Mouse (Mus musculus) kidney, adult 8-10 months (tissue): ENCODE results near the gene Med10.
A peak's percentile ranks its signal among the peaks of the same experiment; 100 is the strongest.

Experiments used
- DNase-seq, 2 experiments: peaks; one replicate each; pipeline ENCODE4 v3.0.0; 2022

Gene Med10

DNA sequence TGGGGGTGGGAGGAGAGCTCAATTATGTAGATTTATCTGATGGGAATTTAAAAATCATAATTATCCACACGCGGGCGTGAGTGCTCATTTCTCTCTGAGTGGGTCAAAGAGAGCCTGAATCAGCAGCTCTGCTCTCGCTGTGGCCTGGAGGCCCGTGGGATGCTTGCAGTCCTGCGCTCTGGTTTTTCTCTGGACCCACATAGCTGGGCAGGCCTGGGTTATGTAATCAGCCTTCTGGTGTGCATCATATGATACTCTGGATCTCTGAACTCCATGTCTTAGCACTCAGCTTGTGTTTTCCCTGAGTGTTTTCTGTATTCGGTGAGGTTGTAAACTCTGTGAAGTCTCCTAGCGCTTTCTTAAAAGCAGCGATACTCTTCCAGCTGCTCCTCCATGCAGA is 30.4 kb downstream of the Med10 start:
- DNase-seq, result no peak

GRCm38 (mm10) chr13:69833416-69833815 is 31.2 kb downstream of the Med10 start:
- no peak for DNase-seq

DNA sequence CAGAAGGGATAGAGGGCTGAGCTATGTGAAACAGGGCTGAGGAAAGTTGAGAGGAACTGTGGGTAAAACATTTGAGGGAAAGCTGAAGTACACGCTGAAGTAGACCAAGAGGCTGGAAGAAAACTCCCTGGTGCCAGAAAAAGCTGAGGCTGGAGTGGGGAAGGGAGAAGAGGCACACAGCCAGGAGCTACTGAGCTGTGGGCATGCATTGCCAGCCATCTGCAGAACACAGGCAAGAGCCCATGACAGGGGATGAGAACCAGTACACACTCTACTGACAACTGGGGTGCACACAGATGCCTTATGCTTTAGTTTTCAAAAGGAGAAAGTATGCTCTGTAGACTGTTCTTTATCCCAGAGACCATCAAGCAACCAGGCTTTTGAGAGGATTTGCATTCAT is 43.4 kb downstream of the Med10 start:
- no peak for DNase-seq

DNA sequence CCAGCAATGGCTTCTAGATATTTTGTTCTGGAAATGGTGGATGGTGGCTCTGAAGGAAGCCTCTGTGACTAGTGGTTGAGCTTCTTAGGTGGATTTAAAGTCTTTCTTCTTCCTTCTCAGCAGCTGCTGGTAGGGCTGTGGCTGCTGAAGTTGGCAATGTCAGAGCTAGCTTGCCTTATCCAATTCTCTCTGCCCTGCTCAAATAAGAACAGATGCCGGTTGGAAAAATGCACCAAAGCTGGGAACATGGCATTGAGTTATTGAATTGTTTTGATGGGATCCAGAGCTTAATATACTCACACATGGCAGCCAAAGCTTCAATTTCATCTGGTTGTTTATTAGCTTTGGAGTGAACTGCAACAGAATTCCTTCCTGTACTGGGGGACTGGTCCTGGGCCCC is 47.4 kb downstream of the Med10 start:
- no peak for DNase-seq

- peak in 1 of 2 experiments; percentile 4 for DNase-seq
These were observed 50.1 kb downstream of the Med10 start for GRCm38 (mm10) chr13:69852313-69852712.

- DNase-seq, result no peak
These were observed 51.3 kb downstream of the Med10 start for GRCm38 (mm10) chr13:69853425-69854043.

- DNase-seq, result no peak
These were observed 53.7 kb downstream of the Med10 start for GRCm38 (mm10) chr13:69855941-69856340.

- DNase-seq, result no peak
These were observed 60.1 kb downstream of the Med10 start for GRCm38 (mm10) chr13:69862276-69862675.

DNA sequence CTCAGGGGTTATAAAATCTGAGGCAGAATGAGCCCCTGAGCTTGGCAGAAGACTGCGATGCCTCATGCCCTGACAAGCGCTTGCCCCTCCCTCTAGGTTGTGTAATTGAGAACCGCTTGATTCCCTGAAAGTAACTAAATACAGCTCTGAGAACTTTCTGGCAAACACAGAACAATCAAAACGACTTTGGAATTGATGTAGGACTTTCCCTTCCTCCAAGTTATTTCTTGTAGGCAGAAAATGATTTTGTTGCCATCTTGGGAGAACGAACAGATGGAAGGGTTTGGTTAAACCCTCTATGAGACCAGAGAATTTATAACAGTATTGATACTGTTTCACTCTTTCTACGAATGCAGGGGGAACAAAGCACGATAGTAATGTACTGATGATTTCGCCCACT is 62.7 kb downstream of the Med10 start:
- no peak for DNase-seq
